Mouse (Mus musculus) cortical plate, adult 2 months (tissue): ENCODE measurements at regions not wholly inside any gene's neighbourhood (a gene's known extent, or its start where the extent isn't known, plus 50 kb on each side); places are given as distances from the start of the nearest gene placed in this dataset.
A peak's percentile ranks its signal among the peaks of the same experiment; 100 is the strongest.

Experiments
- H3K27ac ChIP-seq: fragments of 200-500 bp; 2 replicates; pipeline ENCODE4 v1.5.1; 2012; ENCODE audit warnings: low read length, control low read depth, inconsistent platforms; ENCODE audit not compliant: insufficient read depth
- H3K4me1 ChIP-seq: fragments of 200-500 bp; 2 replicates; pipeline ENCODE4 v1.6.1; 2011; ENCODE audit warnings: low read length; ENCODE audit not compliant: control insufficient read depth, insufficient read depth
- H3K4me3 ChIP-seq: fragments of 200-500 bp; 2 replicates; pipeline ENCODE4 v1.5.1; 2011; ENCODE audit warnings: mild to moderate bottlenecking, low read length, control low read depth; ENCODE audit not compliant: insufficient read depth
- CTCF ChIP-seq: fragments of 200-500 bp; IDR thresholded peaks from 2 replicates; pipeline ENCODE4 v1.5.1; 2011; ENCODE audit warnings: mild to moderate bottlenecking, control low read depth, low read length; ENCODE audit not compliant: insufficient read depth; ENCODE audit errors: extremely low read depth
- POLR2A ChIP-seq: fragments of 200-500 bp; IDR thresholded peaks from 2 replicates; pipeline ENCODE4 v1.6.1; 2011; ENCODE audit warnings: mild to moderate bottlenecking, low read length, control low read depth; ENCODE audit not compliant: insufficient read depth; ENCODE audit errors: extremely low read depth

- peak overlapping the region; percentile 78; the same call in 1 of the 2 replicates for H3K27ac ChIP-seq
- H3K4me3 ChIP-seq = no peak overlapping the region
- TF ChIP-seq CTCF (no peak), POLR2A (no peak)
- peaks cover 2% of the 10 kb centered on the region for H3K4me1 ChIP-seq
These were observed 981.9 kb downstream of the Diaph3 start for GRCm38 (mm10) chr14:86159151-86159550.

GRCm38 (mm10) chr14:86154688-86155087 lies 986.3 kb downstream of the Diaph3 start:
- H3K4me3 ChIP-seq = no peak overlapping the region
- H3K4me1 ChIP-seq = peaks cover 2% of the 10 kb centered on the region
- no peak overlapping the region for H3K27ac ChIP-seq
- TF ChIP-seq POLR2A = no peak
- TF ChIP-seq CTCF = no peak

- no peaks in the 10 kb centered on the region for H3K4me1 ChIP-seq
- H3K4me3 ChIP-seq = no peak overlapping the region
- TF ChIP-seq POLR2A = no peak
- no peak for TF ChIP-seq CTCF
- H3K27ac ChIP-seq = no peak overlapping the region
These were observed 989.8 kb downstream of the Diaph3 start for GRCm38 (mm10) chr14:86151276-86151675.

GRCm38 (mm10) chr14:86150329-86150866 lies 990.6 kb downstream of the Diaph3 start:
- Histone ChIP-seq H3K4me3 (no peak overlapping the region), H3K4me1 (no peaks in the 10 kb centered on the region), H3K27ac (no peak overlapping the region)
- TF ChIP-seq CTCF (no peak), POLR2A (no peak)

GRCm38 (mm10) chr14:86115254-86116057 lies 1025.6 kb downstream of the Diaph3 start:
- H3K4me1 ChIP-seq = no peaks in the 10 kb centered on the region

GRCm38 (mm10) chr14:86101497-86101896 lies 1039.5 kb downstream of the Diaph3 start:
- TF ChIP-seq POLR2A (no peak), CTCF (no peak)
- Histone ChIP-seq H3K27ac (no peak overlapping the region), H3K4me1 (no peaks in the 10 kb centered on the region), H3K4me3 (no peak overlapping the region)

More at GRCm38 (mm10) chr14:86115254-86116057, 1025.6 kb downstream of the Diaph3 start:
- H3K4me3 ChIP-seq = no peak overlapping the region
- H3K27ac ChIP-seq = no peak overlapping the region
- TF ChIP-seq POLR2A (no peak), CTCF (no peak)

- Histone ChIP-seq H3K4me3 (no peak overlapping the region), H3K4me1 (no peaks in the 10 kb centered on the region), H3K27ac (no peak overlapping the region)
- no peak for TF ChIP-seq CTCF
- no peak for TF ChIP-seq POLR2A
These were observed 1070.5 kb downstream of the Diaph3 start for GRCm38 (mm10) chr14:86070313-86071100.

GRCm38 (mm10) chr14:86069329-86069728 lies 1071.7 kb downstream of the Diaph3 start:
- TF ChIP-seq CTCF (no peak), POLR2A (no peak)
- H3K4me3 ChIP-seq = no peak overlapping the region
- no peak overlapping the region for H3K27ac ChIP-seq
- no peaks in the 10 kb centered on the region for H3K4me1 ChIP-seq

- Histone ChIP-seq H3K4me3 (no peak overlapping the region), H3K4me1 (no peaks in the 10 kb centered on the region), H3K27ac (no peak overlapping the region)
- TF ChIP-seq CTCF (no peak), POLR2A (no peak)
These were observed 1073.3 kb downstream of the Diaph3 start for GRCm38 (mm10) chr14:86067743-86068142.
